Mouse (Mus musculus): ENCODE data around the gene Epb42. TPM values are rescaled to one million over a fixed set of nuclear protein-coding genes. Genes with fewer than 3 reads are reported as not detected.

The Epb42 gene
- total and polyA plus RNA-seq, 2 experiments from 2014 or later = 0.06 TPM; not detected in 1

GRCm38 (mm10) chr2:121061315-121061714 lies 24.4 kb upstream of the Epb42 start:
- Histone ChIP-seq H3K9me3 (ENCODE audit: low read length) (no peaks in the 10 kb centered on the region), H3K27ac (ENCODE audit: low read depth, low read length) (no peak overlapping the region), H3K4me3 (ENCODE audit: low read depth, low read length) (no peak overlapping the region), H3K9ac (no peak overlapping the region), H3K4me2 (ENCODE audit: low read depth) (no peak overlapping the region), H3K36me3 (ENCODE audit: insufficient read depth) (no peaks in the 10 kb centered on the region), H3K4me1 (ENCODE audit: insufficient read depth) (no peaks in the 10 kb centered on the region), H3K27me3 (ENCODE audit: insufficient read depth, low read length) (no peaks in the 10 kb centered on the region)
- 83% methylated on average over 2 of the region's 2 CpGs for WGBS
- no peak for TF ChIP-seq CTCF (IDR thresholded peaks at IDR 0.05; ENCODE audit: low read depth)
- ATAC-seq = no peak
- no peak for DNase-seq

GRCm38 (mm10) chr2:121057997-121058396 lies 21.1 kb upstream of the Epb42 start:
- H3K4me2 ChIP-seq (ENCODE audit: low read depth) = no peak overlapping the region
- no peaks in the 10 kb centered on the region for H3K4me1 ChIP-seq (ENCODE audit: insufficient read depth)
- no peaks in the 10 kb centered on the region for H3K9me3 ChIP-seq (ENCODE audit: low read length)
- H3K9ac ChIP-seq = no peak overlapping the region
- no peak for ATAC-seq
- H3K27me3 ChIP-seq (ENCODE audit: insufficient read depth, low read length) = no peaks in the 10 kb centered on the region
- DNase-seq = no peak
- H3K27ac ChIP-seq (ENCODE audit: low read depth, low read length) = no peak overlapping the region
- 84% methylated on average over 6 of the region's 6 CpGs for WGBS
- H3K36me3 ChIP-seq (ENCODE audit: insufficient read depth) = no peaks in the 10 kb centered on the region
- H3K4me3 ChIP-seq (ENCODE audit: low read depth, low read length) = no peak overlapping the region
- TF ChIP-seq CTCF (IDR thresholded peaks at IDR 0.05; ENCODE audit: low read depth) = no peak

GRCm38 (mm10) chr2:121055915-121056314 lies 19.0 kb upstream of the Epb42 start:
- no peak overlapping the region for H3K27ac ChIP-seq (ENCODE audit: low read depth, low read length)
- no peak overlapping the region for H3K4me3 ChIP-seq (ENCODE audit: low read depth, low read length)
- WGBS = 93% methylated on average over 6 of the region's 6 CpGs
- DNase-seq = no peak
- H3K4me2 ChIP-seq (ENCODE audit: low read depth) = no peak overlapping the region
- H3K27me3 ChIP-seq (ENCODE audit: insufficient read depth, low read length) = no peaks in the 10 kb centered on the region
- TF ChIP-seq CTCF (IDR thresholded peaks at IDR 0.05; ENCODE audit: low read depth) = no peak
- no peak for ATAC-seq
- no peaks in the 10 kb centered on the region for H3K4me1 ChIP-seq (ENCODE audit: insufficient read depth)
- no peak overlapping the region for H3K9ac ChIP-seq
- no peaks in the 10 kb centered on the region for H3K36me3 ChIP-seq (ENCODE audit: insufficient read depth)
- H3K9me3 ChIP-seq (ENCODE audit: low read length) = no peaks in the 10 kb centered on the region

- WGBS = 73% methylated on average over 2 of the region's 2 CpGs
These were observed 17.2 kb upstream of the Epb42 start for GRCm38 (mm10) chr2:121054060-121054459.

GRCm38 (mm10) chr2:121052176-121052575 lies 15.3 kb upstream of the Epb42 start:
- H3K4me2 ChIP-seq (ENCODE audit: low read depth) = no peak overlapping the region
- WGBS = 94% methylated on average over 5 of the region's 5 CpGs
- H3K9me3 ChIP-seq (ENCODE audit: low read length) = no peaks in the 10 kb centered on the region
- no peak for DNase-seq
- no peak overlapping the region for H3K4me3 ChIP-seq (ENCODE audit: low read depth, low read length)
- H3K27me3 ChIP-seq (ENCODE audit: insufficient read depth, low read length) = no peaks in the 10 kb centered on the region
- no peak overlapping the region for H3K9ac ChIP-seq
- H3K36me3 ChIP-seq (ENCODE audit: insufficient read depth) = no peaks in the 10 kb centered on the region
- no peaks in the 10 kb centered on the region for H3K4me1 ChIP-seq (ENCODE audit: insufficient read depth)
- TF ChIP-seq CTCF (IDR thresholded peaks at IDR 0.05; ENCODE audit: low read depth) = no peak
- ATAC-seq = no peak
- H3K27ac ChIP-seq (ENCODE audit: low read depth, low read length) = no peak overlapping the region

More at GRCm38 (mm10) chr2:121054060-121054459, 17.2 kb upstream of the Epb42 start:
- H3K9me3 ChIP-seq (ENCODE audit: low read length) = no peaks in the 10 kb centered on the region
- H3K4me2 ChIP-seq (ENCODE audit: low read depth) = no peak overlapping the region
- DNase-seq (no peak), ATAC-seq (no peak)
- H3K4me3 ChIP-seq (ENCODE audit: low read depth, low read length) = no peak overlapping the region
- no peaks in the 10 kb centered on the region for H3K27me3 ChIP-seq (ENCODE audit: insufficient read depth, low read length)
- no peak overlapping the region for H3K27ac ChIP-seq (ENCODE audit: low read depth, low read length)
- H3K9ac ChIP-seq = no peak overlapping the region
- TF ChIP-seq CTCF (IDR thresholded peaks at IDR 0.05; ENCODE audit: low read depth) = no peak
- H3K36me3 ChIP-seq (ENCODE audit: insufficient read depth) = no peaks in the 10 kb centered on the region
- H3K4me1 ChIP-seq (ENCODE audit: insufficient read depth) = no peaks in the 10 kb centered on the region

- no peak for DNase-seq
- 82% methylated on average over 4 of the region's 4 CpGs for WGBS
- H3K36me3 ChIP-seq (ENCODE audit: insufficient read depth) = no peaks in the 10 kb centered on the region
These were observed 8.8 kb upstream of the Epb42 start for GRCm38 (mm10) chr2:121045653-121046052.

GRCm38 (mm10) chr2:121041098-121041497 lies 4.2 kb upstream of the Epb42 start:
- DNase-seq (peak; percentile 35), ATAC-seq (no peak)
- no peak overlapping the region for H3K27ac ChIP-seq (ENCODE audit: low read depth, low read length)
- H3K9me3 ChIP-seq (ENCODE audit: low read length) = no peaks in the 10 kb centered on the region
- no peaks in the 10 kb centered on the region for H3K27me3 ChIP-seq (ENCODE audit: insufficient read depth, low read length)
- H3K9ac ChIP-seq = no peak overlapping the region
- H3K4me2 ChIP-seq (ENCODE audit: low read depth) = no peak overlapping the region
- peak; percentile 72 for TF ChIP-seq CTCF (IDR thresholded peaks at IDR 0.05; ENCODE audit: low read depth)
- H3K4me1 ChIP-seq (ENCODE audit: insufficient read depth) = no peaks in the 10 kb centered on the region
- no peaks in the 10 kb centered on the region for H3K36me3 ChIP-seq (ENCODE audit: insufficient read depth)
- WGBS = 47% methylated on average over 5 of the region's 5 CpGs
- H3K4me3 ChIP-seq (ENCODE audit: low read depth, low read length) = no peak overlapping the region

More at GRCm38 (mm10) chr2:121045653-121046052, 8.8 kb upstream of the Epb42 start:
- H3K4me1 ChIP-seq (ENCODE audit: insufficient read depth) = no peaks in the 10 kb centered on the region
- H3K9me3 ChIP-seq (ENCODE audit: low read length) = no peaks in the 10 kb centered on the region
- H3K9ac ChIP-seq = no peak overlapping the region
- ATAC-seq = no peak
- no peak overlapping the region for H3K4me2 ChIP-seq (ENCODE audit: low read depth)
- no peak for TF ChIP-seq CTCF (IDR thresholded peaks at IDR 0.05; ENCODE audit: low read depth)
- no peak overlapping the region for H3K4me3 ChIP-seq (ENCODE audit: low read depth, low read length)
- no peaks in the 10 kb centered on the region for H3K27me3 ChIP-seq (ENCODE audit: insufficient read depth, low read length)
- H3K27ac ChIP-seq (ENCODE audit: low read depth, low read length) = no peak overlapping the region
